Mouse (Mus musculus): ENCODE results near the gene Triobp.

The Triobp gene

GRCm38 (mm10) chr15:78962885-78963284 lies 15.4 kb downstream of the Triobp start:
- DNase-seq (ENCODE audit: low spot score), result peak; percentile 96

- DNase-seq (ENCODE audit: low spot score), result no peak
Measured at GRCm38 (mm10) chr15:78971626-78972025, 24.1 kb downstream of the Triobp start.

GRCm38 (mm10) chr15:78973950-78974349 lies 26.4 kb downstream of the Triobp start:
- peak; percentile 30 for DNase-seq (ENCODE audit: low spot score)

GRCm38 (mm10) chr15:78977676-78978159 lies 30.2 kb downstream of the Triobp start:
- no peak for DNase-seq (ENCODE audit: low spot score)

- DNase-seq (ENCODE audit: low spot score), result no peak
Measured at GRCm38 (mm10) chr15:78978875-78979274, 31.4 kb downstream of the Triobp start.

- no peak for DNase-seq (ENCODE audit: low spot score)
Measured at GRCm38 (mm10) chr15:78980084-78980483, 32.6 kb downstream of the Triobp start.

- peak; percentile 90 for DNase-seq (ENCODE audit: low spot score)
Measured at GRCm38 (mm10) chr15:78982658-78983435, 35.3 kb downstream of the Triobp start.

GRCm38 (mm10) chr15:78983436-78984285 lies 36.1 kb downstream of the Triobp start:
- peak; percentile 63 for DNase-seq (ENCODE audit: low spot score)

- DNase-seq (ENCODE audit: low spot score), result no peak
Measured at GRCm38 (mm10) chr15:78984286-78984778, 36.8 kb downstream of the Triobp start.

- DNase-seq (ENCODE audit: low spot score), result no peak
Measured at GRCm38 (mm10) chr15:78986536-78987220, 39.2 kb downstream of the Triobp start.

- no peak for DNase-seq (ENCODE audit: low spot score)
Measured at GRCm38 (mm10) chr15:78988499-78988971, 41.0 kb downstream of the Triobp start.

GRCm38 (mm10) chr15:78989152-78990092 lies 41.9 kb downstream of the Triobp start:
- DNase-seq (ENCODE audit: low spot score), result no peak

- DNase-seq (ENCODE audit: low spot score), result no peak
Measured at GRCm38 (mm10) chr15:78990093-78990463, 42.6 kb downstream of the Triobp start.

- DNase-seq (ENCODE audit: low spot score), result no peak
Measured at GRCm38 (mm10) chr15:78990970-78991525, 43.5 kb downstream of the Triobp start.

GRCm38 (mm10) chr15:78992235-78992634 lies 44.7 kb downstream of the Triobp start:
- DNase-seq (ENCODE audit: low spot score), result no peak

GRCm38 (mm10) chr15:78992925-78993324 lies 45.4 kb downstream of the Triobp start:
- no peak for DNase-seq (ENCODE audit: low spot score)

GRCm38 (mm10) chr15:78995916-78996315 lies 48.4 kb downstream of the Triobp start:
- no peak for DNase-seq (ENCODE audit: low spot score)

GRCm38 (mm10) chr15:78996663-78997062 lies 49.1 kb downstream of the Triobp start:
- DNase-seq (ENCODE audit: low spot score), result no peak

GRCm38 (mm10) chr15:78998348-78998747 lies 50.8 kb downstream of the Triobp start:
- DNase-seq (ENCODE audit: low spot score), result no peak

- no peak for DNase-seq (ENCODE audit: low spot score)
Measured at GRCm38 (mm10) chr15:78999586-78999985, 52.1 kb downstream of the Triobp start.

Measured in retina, embryonic 14.5 days (tissue).